25 mouse cellular contexts compared by ENCODE assay signal in genomic region chr19:15366951-15367350, GRCm38 (mm10).
DNase-seq lines count a peak whose midpoint lies in the region; ATAC-seq and TF ChIP-seq lines count a peak whose summit lies in the region.
"Had no signal": no experiment of that assay in that cellular context is flagged by ENCODE, and none has a peak within 500 bp of the region (broad histone marks: within the 10 kb centered on the region; RNA-seq: fewer than 3 reads in every experiment).

No protein-coding gene starts in this region.

- no peaks in the 10 kb centered on the region; the same call in 1 of the 2 replicates for H3K9me3 ChIP-seq in forebrain, embryonic 10.5 days
- H3K9me3 ChIP-seq in forebrain, embryonic 16.5 days (ENCODE audit: control insufficient read depth, low read length): no peaks in the 10 kb centered on the region
- H3K9me3 ChIP-seq in forebrain, embryonic 14.5 days (replicated peaks; ENCODE audit: control insufficient read depth, low read length): no peaks in the 10 kb centered on the region
- H3K9me3 ChIP-seq in forebrain, embryonic 12.5 days: no peaks in the 10 kb centered on the region
- H3K9me3 ChIP-seq in midbrain, postnatal 0 days (ENCODE audit: low read length): no peaks in the 10 kb centered on the region
- no peaks in the 10 kb centered on the region for H3K9me3 ChIP-seq in midbrain, embryonic 11.5 days (ENCODE audit: control insufficient read depth, low read length)
- H3K9me3 ChIP-seq: embryonic facial prominence, embryonic 10.5 days; embryonic facial prominence, embryonic 13.5 days; hindbrain, embryonic 13.5 days had no signal

- H3K27me3 ChIP-seq in forebrain, embryonic 10.5 days (ENCODE audit: poor library complexity, severe bottlenecking): no peaks in the 10 kb centered on the region
- no peaks in the 10 kb centered on the region for H3K27me3 ChIP-seq in forebrain, embryonic 16.5 days (replicated peaks; ENCODE audit: control insufficient read depth, insufficient read depth, low read length)
- no peaks in the 10 kb centered on the region for H3K27me3 ChIP-seq in forebrain, embryonic 14.5 days (replicated peaks; ENCODE audit: control insufficient read depth, insufficient read depth, low read length)
- H3K27me3 ChIP-seq in forebrain, embryonic 12.5 days: no peaks in the 10 kb centered on the region
- H3K27me3 ChIP-seq in midbrain, postnatal 0 days (ENCODE audit: insufficient read depth, low read length): no peaks in the 10 kb centered on the region
- no peaks in the 10 kb centered on the region for H3K27me3 ChIP-seq in midbrain, embryonic 11.5 days (ENCODE audit: control insufficient read depth, insufficient read depth, low read length)
- H3K27me3 ChIP-seq: embryonic facial prominence, embryonic 13.5 days; hindbrain, embryonic 13.5 days had no signal

- no peaks in the 10 kb centered on the region for H3K36me3 ChIP-seq in forebrain, embryonic 10.5 days (replicated peaks)
- H3K36me3 ChIP-seq in forebrain, embryonic 16.5 days (ENCODE audit: control insufficient read depth, insufficient read depth): no peaks in the 10 kb centered on the region
- H3K36me3 ChIP-seq in forebrain, embryonic 14.5 days (ENCODE audit: control insufficient read depth, insufficient read depth, low read length): no peaks in the 10 kb centered on the region
- H3K36me3 ChIP-seq in forebrain, embryonic 12.5 days (replicated peaks): no peaks in the 10 kb centered on the region
- no peaks in the 10 kb centered on the region for H3K36me3 ChIP-seq in midbrain, postnatal 0 days (ENCODE audit: insufficient read depth, low read length)
- H3K36me3 ChIP-seq in midbrain, embryonic 11.5 days (ENCODE audit: control insufficient read depth, insufficient read depth, low read length): no peaks in the 10 kb centered on the region
- H3K36me3 ChIP-seq: embryonic facial prominence, embryonic 10.5 days; embryonic facial prominence, embryonic 13.5 days; hindbrain, embryonic 13.5 days had no signal

- peak; percentile 24 for DNase-seq in forebrain, embryonic 10.5 days (ENCODE audit: extremely low spot score, low spot score)
- DNase-seq in forebrain, embryonic 14.5 days (ENCODE audit: low spot score): peak; percentile 50
- peak; percentile 14 for DNase-seq in midbrain, postnatal 0 days (ENCODE audit: low spot score)
- DNase-seq in midbrain, embryonic 11.5 days (ENCODE audit: low spot score, missing footprints): no peak
- DNase-seq in left cerebral cortex, adult 9 months (ENCODE audit: low spot score in 2 of 2): no peak
- DNase-seq: adrenal gland, postnatal 10 days; adrenal gland, postnatal 36 days; cerebellum, adult 11 months; cerebellum, adult 2 months; cerebellum, adult 9-11 months; cerebellum, postnatal 25 days; gastrocnemius, adult 2 months; gastrocnemius, postnatal 14 days; heart, adult 11 months had no signal

- ATAC-seq in forebrain, embryonic 16.5 days: no peak
- ATAC-seq in forebrain, embryonic 14.5 days: no peak
- ATAC-seq in forebrain, embryonic 12.5 days (ENCODE audit: low FRiP score): no peak
- ATAC-seq in midbrain, postnatal 0 days (ENCODE audit: low FRiP score): no peak
- no peak for ATAC-seq in midbrain, embryonic 11.5 days (ENCODE audit: low FRiP score)
- ATAC-seq: hindbrain, embryonic 16.5 days; inflammation-experienced regulatory T-cells, adult 6 months; intestine, embryonic 16.5 days; Patski had no signal

- H3K4me3 ChIP-seq in forebrain, embryonic 10.5 days: no peak overlapping the region
- H3K4me3 ChIP-seq in forebrain, embryonic 16.5 days (replicated peaks; ENCODE audit: low read length): no peak overlapping the region
- no peak overlapping the region for H3K4me3 ChIP-seq in forebrain, embryonic 14.5 days (ENCODE audit: low read depth, low read length)
- H3K4me3 ChIP-seq in forebrain, embryonic 12.5 days (replicated peaks): no peak overlapping the region
- no peak overlapping the region for H3K4me3 ChIP-seq in midbrain, postnatal 0 days (ENCODE audit: low read depth, low read length)
- H3K4me3 ChIP-seq in midbrain, embryonic 11.5 days (ENCODE audit: low read depth, low read length): no peak overlapping the region
- H3K4me3 ChIP-seq: embryonic facial prominence, embryonic 10.5 days; embryonic facial prominence, embryonic 13.5 days; erythroblast, embryonic 14.5 days; gastrocnemius, adult 2 months; hindbrain, embryonic 13.5 days had no signal

- peaks cover 11% of the 10 kb centered on the region for H3K4me1 ChIP-seq in forebrain, embryonic 10.5 days
- peaks cover 2% of the 10 kb centered on the region; the same call in 1 of the 2 replicates for H3K4me1 ChIP-seq in forebrain, embryonic 16.5 days (replicated peaks; ENCODE audit: control insufficient read depth, insufficient read depth, low read length)
- H3K4me1 ChIP-seq in forebrain, embryonic 14.5 days (ENCODE audit: control insufficient read depth, insufficient read depth, low read length): peaks cover 3% of the 10 kb centered on the region; the same call in 1 of the 2 replicates
- peaks cover 6% of the 10 kb centered on the region; the same call in 1 of the 2 replicates for H3K4me1 ChIP-seq in forebrain, embryonic 12.5 days
- H3K4me1 ChIP-seq in midbrain, postnatal 0 days (ENCODE audit: insufficient read depth, low read length): no peaks in the 10 kb centered on the region
- H3K4me1 ChIP-seq in midbrain, embryonic 11.5 days (ENCODE audit: control insufficient read depth, insufficient read depth, low read length): no peaks in the 10 kb centered on the region
- H3K4me1 ChIP-seq: embryonic facial prominence, embryonic 13.5 days; hindbrain, embryonic 13.5 days had no signal

- H3K4me2 ChIP-seq in forebrain, embryonic 16.5 days (ENCODE audit: low read length): no peak overlapping the region
- H3K4me2 ChIP-seq in forebrain, embryonic 14.5 days (ENCODE audit: low read length): no peak overlapping the region
- no peak overlapping the region for H3K4me2 ChIP-seq in forebrain, embryonic 12.5 days
- H3K4me2 ChIP-seq in midbrain, postnatal 0 days (ENCODE audit: low read depth, low read length, poor library complexity, severe bottlenecking): no peak overlapping the region
- H3K4me2 ChIP-seq in midbrain, embryonic 11.5 days: no peak overlapping the region
- H3K4me2 ChIP-seq: embryonic facial prominence, embryonic 13.5 days; heart, embryonic 11.5 days; hindbrain, embryonic 13.5 days had no signal

- H3K27ac ChIP-seq in forebrain, embryonic 10.5 days: no peak overlapping the region
- H3K27ac ChIP-seq in forebrain, embryonic 16.5 days (ENCODE audit: low read length): no peak overlapping the region
- H3K27ac ChIP-seq in forebrain, embryonic 14.5 days (ENCODE audit: low read depth, low read length): no peak overlapping the region
- H3K27ac ChIP-seq in forebrain, embryonic 12.5 days: no peak overlapping the region
- H3K27ac ChIP-seq in midbrain, postnatal 0 days (ENCODE audit: low read depth, low read length): no peak overlapping the region
- H3K27ac ChIP-seq in midbrain, embryonic 11.5 days (ENCODE audit: low read depth, low read length): no peak overlapping the region
- H3K27ac ChIP-seq: embryonic facial prominence, embryonic 10.5 days; embryonic facial prominence, embryonic 13.5 days; gastrocnemius, adult 2 months; hindbrain, embryonic 13.5 days had no signal

- H3K9ac ChIP-seq in forebrain, embryonic 16.5 days (replicated peaks; ENCODE audit: low read depth, low read length): no peak overlapping the region
- H3K9ac ChIP-seq in forebrain, embryonic 14.5 days (ENCODE audit: low read length): no peak overlapping the region
- H3K9ac ChIP-seq in forebrain, embryonic 12.5 days: no peak overlapping the region
- no peak overlapping the region for H3K9ac ChIP-seq in midbrain, postnatal 0 days (replicated peaks; ENCODE audit: low read length, poor library complexity, severe bottlenecking)
- no peak overlapping the region for H3K9ac ChIP-seq in midbrain, embryonic 11.5 days (ENCODE audit: low read length)
- H3K9ac ChIP-seq: embryonic facial prominence, embryonic 13.5 days; hindbrain, embryonic 13.5 days had no signal

- no peak for TF ChIP-seq CTCF in midbrain, postnatal 0 days (IDR thresholded peaks at IDR 0.05)

- WGBS in forebrain, embryonic 10.5 days: 16% methylated on average over 2 of the region's 2 CpGs
- WGBS in forebrain, embryonic 16.5 days: 13% methylated on average over 2 of the region's 2 CpGs
- WGBS in forebrain, embryonic 14.5 days: 9% methylated on average over 2 of the region's 2 CpGs
- 11% methylated on average over 2 of the region's 2 CpGs for WGBS in forebrain, embryonic 12.5 days
- 31% methylated on average over 2 of the region's 2 CpGs for WGBS in midbrain, postnatal 0 days
- 21% methylated on average over 2 of the region's 2 CpGs for WGBS in midbrain, embryonic 11.5 days

Comparison
In these comparisons a context has a peak if more than half of its experiments do, and no peak if none do; other contexts are left out.
1. DNase-seq: peak in forebrain, embryonic 10.5 days (single experiment), forebrain, embryonic 14.5 days (single experiment) and midbrain, postnatal 0 days (single experiment); none in midbrain, embryonic 11.5 days (single experiment) and left cerebral cortex, adult 9 months (0 of 2).